In genomic region chr10:107493580-107494474, GRCm38 (mm10) we compare ENCODE assay signal across 11 mouse cellular contexts. TPM values are rescaled to one million over a fixed set of nuclear protein-coding genes. Genes with fewer than 3 reads are reported as not detected.
DNase-seq lines count a peak whose midpoint lies in the region; ATAC-seq and TF ChIP-seq lines count a peak whose summit lies in the region.
"Had no signal": no experiment of that assay in that cellular context is flagged by ENCODE, and none has a peak within 500 bp of the region (broad histone marks: within the 10 kb centered on the region; RNA-seq: fewer than 3 reads in every experiment).

No protein-coding gene starts in this region.

- H3K36me3 ChIP-seq in E14TG2a.4 (ENCODE audit: insufficient read depth, low read length): no peaks in the 10 kb centered on the region
- no peaks in the 10 kb centered on the region for H3K36me3 ChIP-seq in forebrain, embryonic 16.5 days (ENCODE audit: control insufficient read depth, insufficient read depth)
- H3K36me3 ChIP-seq in liver, postnatal 0 days (replicated peaks; ENCODE audit: insufficient read depth, low read length): no peaks in the 10 kb centered on the region

- intact Hi-C loops in gastrocnemius, adult 2 months (cut with DNase I): loop anchor here (5.0 kb wide), 1 partner anchor 73 kb away; no protein-coding TSS in a partner anchor

- peak overlapping the region; percentile 53 for H3K4me2 ChIP-seq in forebrain, embryonic 16.5 days (ENCODE audit: low read length)
- peak overlapping the region; percentile 35; the same call in 1 of the 2 replicates for H3K4me2 ChIP-seq in liver, postnatal 0 days (ENCODE audit: low read depth, low read length)

- peak overlapping the region; percentile 81 for H3K4me3 ChIP-seq in gastrocnemius, adult 2 months
- H3K4me3 ChIP-seq in E14TG2a.4 (replicated peaks; ENCODE audit: low read length): 0 out of 2 replicates have a peak overlapping the region, but pooled peaks have one; percentile 3
- H3K4me3 ChIP-seq in forebrain, embryonic 16.5 days (replicated peaks; ENCODE audit: low read length): peak overlapping the region; percentile 35
- H3K4me3 ChIP-seq in liver, postnatal 0 days (ENCODE audit: low read depth, low read length): no peak overlapping the region

- H3K9me3 ChIP-seq in E14TG2a.4 (ENCODE audit: low read length): no peaks in the 10 kb centered on the region
- H3K9me3 ChIP-seq in forebrain, embryonic 16.5 days (ENCODE audit: control insufficient read depth, low read length): no peaks in the 10 kb centered on the region
- no peaks in the 10 kb centered on the region for H3K9me3 ChIP-seq in liver, postnatal 0 days (ENCODE audit: low read length)

- no peak for TF ChIP-seq CTCF in gastrocnemius, adult 2 months (IDR thresholded peaks at IDR 0.05)
- TF ChIP-seq CTCF in E14TG2a.4 (conservative IDR thresholded peaks at IDR 0.05; ENCODE audit: low read length): no peak
- no peak for TF ChIP-seq CTCF in liver, postnatal 0 days (IDR thresholded peaks at IDR 0.05; ENCODE audit: low read depth)

- peak overlapping the region; percentile 49 for H3K9ac ChIP-seq in forebrain, embryonic 16.5 days (replicated peaks; ENCODE audit: low read depth, low read length)
- H3K9ac ChIP-seq in liver, postnatal 0 days (replicated peaks): no peak overlapping the region

- peak; percentile 88 for ATAC-seq in forebrain, embryonic 16.5 days
- ATAC-seq in liver, postnatal 0 days: no peak

- peak; percentile 59 for DNase-seq in gastrocnemius, adult 2 months
- DNase-seq in gastrocnemius, postnatal 10 days: no peak
- DNase-seq in liver, postnatal 0 days: no peak
- no peak for DNase-seq in spleen, adult 18-20 months
- DNase-seq in cerebellum, adult 11 months: no peak
- DNase-seq in ovary, postnatal 10 days (ENCODE audit: low spot score): no peak
- DNase-seq: adrenal gland, adult 2 months had no signal

- WGBS in forebrain, embryonic 16.5 days: 46% methylated on average over 20 of the region's 20 CpGs
- 44% methylated on average over 19 of the region's 20 CpGs for WGBS in liver, postnatal 0 days (ENCODE audit: insufficient replicate concordance)

- no peak for TF ChIP-seq EP300 in liver, postnatal 0 days (IDR thresholded peaks at IDR 0.05; ENCODE audit: low read depth)

- H3K4me1 ChIP-seq in E14TG2a.4 (replicated peaks; ENCODE audit: low read depth, low read length): peaks cover 19% of the 10 kb centered on the region
- peaks cover 2% of the 10 kb centered on the region; the same call in 1 of the 2 replicates for H3K4me1 ChIP-seq in forebrain, embryonic 16.5 days (replicated peaks; ENCODE audit: control insufficient read depth, insufficient read depth, low read length)
- no peaks in the 10 kb centered on the region for H3K4me1 ChIP-seq in liver, postnatal 0 days (ENCODE audit: insufficient read depth)

- H3K27ac ChIP-seq in gastrocnemius, adult 2 months: peak overlapping the region; percentile 95
- H3K27ac ChIP-seq in forebrain, embryonic 16.5 days (ENCODE audit: low read length): no peak overlapping the region
- H3K27ac ChIP-seq in liver, postnatal 0 days (ENCODE audit: low read depth): no peak overlapping the region

- H3K27me3 ChIP-seq in E14TG2a.4 (ENCODE audit: insufficient read depth, low read length): peaks cover 13% of the 10 kb centered on the region
- no peaks in the 10 kb centered on the region for H3K27me3 ChIP-seq in forebrain, embryonic 16.5 days (replicated peaks; ENCODE audit: control insufficient read depth, insufficient read depth, low read length)
- H3K27me3 ChIP-seq in liver, postnatal 0 days (ENCODE audit: insufficient read depth, low read length): no peaks in the 10 kb centered on the region

RNA-seq across cellular contexts. Expression of gene Myf6, which starts 0.7 kb away (rescaled TPM):
- 100 to 1,000 TPM in 1 of 2 experiments, 10 to 100 TPM in 1; 97.3 to 144 TPM for total RNA-seq in gastrocnemius, adult 2 months (2021)
- 100 to 1,000 TPM; 106 to 128 TPM for total RNA-seq in gastrocnemius, postnatal 10 days (2021)
- polyA plus RNA-seq in forebrain, embryonic 16.5 days (2015; fragmentation: Nextera tagmentation; extraction: Ambion mirVana): not detected in 2 replicates
- polyA plus RNA-seq in liver, postnatal 0 days (2015; fragmentation: Nextera tagmentation; extraction: Ambion mirVana): 1.1 TPM in 1 of 2 replicates, not detected in the other
- total RNA-seq: adrenal gland, adult 2 months; layer of hippocampus, adult 8-10 months had no signal
- polyA plus RNA-seq: adrenal gland, adult 2 months; urinary bladder, adult 2 months had no signal

RNA-seq across cellular contexts. Expression of gene Myf5, which starts 7.9 kb away (rescaled TPM):
- 1 to 10 TPM; 1.9 to 2.3 TPM for total RNA-seq in gastrocnemius, adult 2 months (2021)
- 1 to 10 TPM; 8.4 to 8.8 TPM for total RNA-seq in gastrocnemius, postnatal 10 days (2021)
- polyA plus RNA-seq in forebrain, embryonic 16.5 days (2015; fragmentation: Nextera tagmentation; extraction: Ambion mirVana): not detected in 2 replicates
- polyA plus RNA-seq in liver, postnatal 0 days (2015; fragmentation: Nextera tagmentation; extraction: Ambion mirVana): 0.13 TPM in 1 of 2 replicates, not detected in the other
- total RNA-seq: adrenal gland, adult 2 months; layer of hippocampus, adult 8-10 months had no signal
- polyA plus RNA-seq: adrenal gland, adult 2 months had no signal
